Comparison of ENCODE assay signal across 19 mouse cellular contexts in the genomic region with DNA sequence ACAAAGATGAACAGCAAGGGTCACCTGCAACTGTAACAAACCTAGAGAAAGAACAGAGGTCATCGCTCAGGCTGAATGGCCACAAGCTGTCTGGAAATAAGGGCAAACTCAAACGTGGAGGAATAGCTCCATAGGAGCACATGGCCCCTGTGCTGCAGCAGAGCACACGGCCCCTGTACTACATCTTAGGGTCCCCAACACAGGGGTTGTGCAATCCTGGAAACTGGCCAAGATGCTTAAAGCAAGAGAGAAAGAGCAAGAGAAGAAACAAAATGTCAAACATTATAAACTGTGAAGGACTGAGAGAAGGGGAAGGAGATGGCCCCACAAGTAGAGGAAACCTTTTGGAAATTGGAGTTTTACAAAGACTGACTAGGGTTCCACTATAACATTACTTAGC. TPM values are rescaled to one million over a fixed set of nuclear protein-coding genes. Genes with fewer than 3 reads are reported as not detected.
DNase-seq lines count a peak whose midpoint lies in the region; ATAC-seq lines count a peak whose summit lies in the region.
"Had no signal": no experiment of that assay in that cellular context is flagged by ENCODE, and none has a peak within 500 bp of the region (broad histone marks: within the 10 kb centered on the region; RNA-seq: fewer than 3 reads in every experiment).

No protein-coding gene starts in this region.

- H3K9me3 ChIP-seq in heart, embryonic 10.5 days: no peaks in the 10 kb centered on the region
- H3K9me3 ChIP-seq in heart, embryonic 15.5 days (replicated peaks): no peaks in the 10 kb centered on the region
- H3K9me3 ChIP-seq in lung, embryonic 15.5 days: no peaks in the 10 kb centered on the region
- H3K9me3 ChIP-seq in midbrain, embryonic 11.5 days (ENCODE audit: control insufficient read depth, low read length): no peaks in the 10 kb centered on the region
- no peaks in the 10 kb centered on the region for H3K9me3 ChIP-seq in midbrain, embryonic 10.5 days (replicated peaks)
- H3K9me3 ChIP-seq: embryonic facial prominence, embryonic 12.5 days; forebrain, embryonic 15.5 days; hindbrain, embryonic 13.5 days; intestine, embryonic 15.5 days had no signal

- no peak overlapping the region for H3K4me3 ChIP-seq in heart, embryonic 10.5 days
- H3K4me3 ChIP-seq in heart, embryonic 15.5 days: no peak overlapping the region
- no peak overlapping the region for H3K4me3 ChIP-seq in lung, embryonic 15.5 days
- no peak overlapping the region for H3K4me3 ChIP-seq in midbrain, embryonic 11.5 days (ENCODE audit: low read depth, low read length)
- H3K4me3 ChIP-seq in midbrain, embryonic 10.5 days: no peak overlapping the region
- H3K4me3 ChIP-seq: embryonic facial prominence, embryonic 12.5 days; forebrain, embryonic 15.5 days; hindbrain, embryonic 13.5 days; intestine, embryonic 15.5 days had no signal

- H3K27me3 ChIP-seq in heart, embryonic 10.5 days (ENCODE audit: insufficient read depth, poor library complexity, severe bottlenecking): no peaks in the 10 kb centered on the region
- no peaks in the 10 kb centered on the region for H3K27me3 ChIP-seq in heart, embryonic 15.5 days
- H3K27me3 ChIP-seq in lung, embryonic 15.5 days: no peaks in the 10 kb centered on the region
- H3K27me3 ChIP-seq in midbrain, embryonic 11.5 days (ENCODE audit: control insufficient read depth, insufficient read depth, low read length): no peaks in the 10 kb centered on the region
- no peaks in the 10 kb centered on the region for H3K27me3 ChIP-seq in midbrain, embryonic 10.5 days (ENCODE audit: low read depth, poor library complexity, severe bottlenecking)
- H3K27me3 ChIP-seq: embryonic facial prominence, embryonic 12.5 days; forebrain, embryonic 15.5 days; hindbrain, embryonic 13.5 days; intestine, embryonic 15.5 days had no signal

- WGBS in heart, embryonic 10.5 days: 75% methylated on average over 3 of the region's 3 CpGs
- WGBS in heart, embryonic 15.5 days: 55% methylated on average over 3 of the region's 3 CpGs
- WGBS in lung, embryonic 15.5 days: 39% methylated on average over 3 of the region's 3 CpGs
- WGBS in midbrain, embryonic 11.5 days: 88% methylated on average over 3 of the region's 3 CpGs
- 82% methylated on average over 3 of the region's 3 CpGs for WGBS in midbrain, embryonic 10.5 days

- no peak overlapping the region for H3K4me2 ChIP-seq in heart, embryonic 15.5 days
- no peak overlapping the region for H3K4me2 ChIP-seq in lung, embryonic 15.5 days
- no peak overlapping the region for H3K4me2 ChIP-seq in midbrain, embryonic 11.5 days
- H3K4me2 ChIP-seq: embryonic facial prominence, embryonic 12.5 days; forebrain, embryonic 15.5 days; hindbrain, embryonic 13.5 days; intestine, embryonic 15.5 days had no signal

- peaks cover 31% of the 10 kb centered on the region for H3K36me3 ChIP-seq in heart, embryonic 10.5 days
- peaks cover 18% of the 10 kb centered on the region; the same call in 1 of the 2 replicates for H3K36me3 ChIP-seq in heart, embryonic 15.5 days
- H3K36me3 ChIP-seq in lung, embryonic 15.5 days: peaks cover 3% of the 10 kb centered on the region; the same call in 1 of the 2 replicates
- no peaks in the 10 kb centered on the region; the same call in 1 of the 2 replicates for H3K36me3 ChIP-seq in midbrain, embryonic 11.5 days (ENCODE audit: control insufficient read depth, insufficient read depth, low read length)
- H3K36me3 ChIP-seq in midbrain, embryonic 10.5 days: peaks cover 56% of the 10 kb centered on the region
- H3K36me3 ChIP-seq: intestine, embryonic 15.5 days had no signal

- ATAC-seq in heart, embryonic 15.5 days (replicated peaks; ENCODE audit: insufficient number of reproducible peaks, insufficient read depth, low FRiP score, low read depth): no peak
- peak; percentile 90 for ATAC-seq in lung, embryonic 15.5 days (ENCODE audit: borderline replicate concordance, extremely low read depth, low FRiP score, low TSS enrichment)
- ATAC-seq in midbrain, embryonic 11.5 days (ENCODE audit: low FRiP score): no peak
- ATAC-seq: forebrain, embryonic 15.5 days; hindbrain, postnatal 0 days had no signal

- H3K9ac ChIP-seq in heart, embryonic 15.5 days: no peak overlapping the region
- H3K9ac ChIP-seq in lung, embryonic 15.5 days: no peak overlapping the region
- H3K9ac ChIP-seq in midbrain, embryonic 11.5 days (ENCODE audit: low read length): no peak overlapping the region
- H3K9ac ChIP-seq: embryonic facial prominence, embryonic 12.5 days; forebrain, embryonic 15.5 days; hindbrain, embryonic 13.5 days; intestine, embryonic 15.5 days had no signal

- peak overlapping the region; percentile 72; the same call in 1 of the 2 replicates for H3K27ac ChIP-seq in heart, embryonic 10.5 days
- H3K27ac ChIP-seq in heart, embryonic 15.5 days: peak overlapping the region; percentile 76
- H3K27ac ChIP-seq in lung, embryonic 15.5 days: peak overlapping the region; percentile 87
- H3K27ac ChIP-seq in midbrain, embryonic 11.5 days (ENCODE audit: low read depth, low read length): no peak overlapping the region
- no peak overlapping the region for H3K27ac ChIP-seq in midbrain, embryonic 10.5 days (replicated peaks)
- H3K27ac ChIP-seq: embryonic facial prominence, embryonic 12.5 days; forebrain, embryonic 15.5 days; hindbrain, embryonic 13.5 days; hindbrain, postnatal 0 days; intestine, embryonic 15.5 days had no signal

- peak; percentile 36 for DNase-seq in heart, embryonic 10.5 days (ENCODE audit: low spot score)
- no peak for DNase-seq in heart, postnatal 10 days
- no peak for DNase-seq in heart, postnatal 4 days
- DNase-seq in lung, postnatal 4 days: no peak
- peak; percentile 37 for DNase-seq in midbrain, embryonic 11.5 days (ENCODE audit: low spot score, missing footprints)
- DNase-seq in midbrain, embryonic 10.5 days (ENCODE audit: low spot score): no peak
- DNase-seq: adrenal gland, postnatal 14 days; cerebellum, adult 11-12 months; cerebellum, adult 9-10 months; cerebellum, postnatal 25 days; gastrocnemius, postnatal 36 days; heart, adult 18-20 months had no signal

- intact Hi-C loops in heart, postnatal 10 days (cut with DNase I): no loop called here

- peaks cover 14% of the 10 kb centered on the region for H3K4me1 ChIP-seq in heart, embryonic 10.5 days
- H3K4me1 ChIP-seq in heart, embryonic 15.5 days (replicated peaks): peaks cover 12% of the 10 kb centered on the region
- H3K4me1 ChIP-seq in lung, embryonic 15.5 days: peaks cover 22% of the 10 kb centered on the region
- H3K4me1 ChIP-seq in midbrain, embryonic 11.5 days (ENCODE audit: control insufficient read depth, insufficient read depth, low read length): no peaks in the 10 kb centered on the region
- H3K4me1 ChIP-seq in midbrain, embryonic 10.5 days: no peaks in the 10 kb centered on the region
- H3K4me1 ChIP-seq: forebrain, embryonic 15.5 days; hindbrain, embryonic 13.5 days had no signal

RNA-seq across cellular contexts. Expression of a gene that starts 28.2 kb away (rescaled TPM):
- polyA plus RNA-seq in heart, embryonic 10.5 days (2016; fragmentation: Nextera tagmentation; extraction: Ambion mirVana): 102 and 155 TPM in 2 replicates
- 100 to 1,000 TPM; 284 to 289 TPM for total RNA-seq in heart, postnatal 10 days (2021)
- 196 and 326 TPM in 2 replicates for polyA plus RNA-seq in heart, embryonic 15.5 days (2015; fragmentation: Nextera tagmentation; extraction: Ambion mirVana)
- total RNA-seq in heart, postnatal 4 days (2021): 100 to 1,000 TPM; 281 to 301 TPM
- 64.4 and 75.1 TPM in 2 replicates for polyA plus RNA-seq in lung, embryonic 15.5 days (2015; fragmentation: Nextera tagmentation; extraction: Ambion mirVana)
- polyA plus RNA-seq in midbrain, embryonic 11.5 days (2014; fragmentation: Nextera tagmentation; extraction: Ambion mirVana): 2.6 and 4.2 TPM in 2 replicates
- polyA plus RNA-seq in midbrain, embryonic 10.5 days (2016; fragmentation: Nextera tagmentation; extraction: Ambion mirVana): 3.0 and 4.5 TPM in 2 replicates

RNA-seq across cellular contexts. Expression of a gene that starts 45.8 kb away (rescaled TPM):
- 14.5 and 18.4 TPM in 2 replicates for polyA plus RNA-seq in heart, embryonic 10.5 days (2016; fragmentation: Nextera tagmentation; extraction: Ambion mirVana)
- total RNA-seq in heart, postnatal 10 days (2021): 10 to 100 TPM; 13.3 to 15.6 TPM
- 12.8 and 13.4 TPM in 2 replicates for polyA plus RNA-seq in heart, embryonic 15.5 days (2015; fragmentation: Nextera tagmentation; extraction: Ambion mirVana)
- total RNA-seq in heart, postnatal 4 days (2021): 10 to 100 TPM; 17.2 to 17.7 TPM
- 15.6 and 16.1 TPM in 2 replicates for polyA plus RNA-seq in lung, embryonic 15.5 days (2015; fragmentation: Nextera tagmentation; extraction: Ambion mirVana)
- polyA plus RNA-seq in midbrain, embryonic 11.5 days (2014; fragmentation: Nextera tagmentation; extraction: Ambion mirVana): 19.3 and 21.8 TPM in 2 replicates
- 17.1 and 18.2 TPM in 2 replicates for polyA plus RNA-seq in midbrain, embryonic 10.5 days (2016; fragmentation: Nextera tagmentation; extraction: Ambion mirVana)

RNA-seq across cellular contexts. Expression of a gene that starts 51.9 kb away (rescaled TPM):
- 36.2 and 37.6 TPM in 2 replicates for polyA plus RNA-seq in heart, embryonic 10.5 days (2016; fragmentation: Nextera tagmentation; extraction: Ambion mirVana)
- 10 to 100 TPM; 30.2 to 30.7 TPM for total RNA-seq in heart, postnatal 10 days (2021)
- polyA plus RNA-seq in heart, embryonic 15.5 days (2015; fragmentation: Nextera tagmentation; extraction: Ambion mirVana): 25.0 and 29.2 TPM in 2 replicates
- total RNA-seq in heart, postnatal 4 days (2021): 10 to 100 TPM; 29.9 to 31.6 TPM
- 49.5 and 50.6 TPM in 2 replicates for polyA plus RNA-seq in lung, embryonic 15.5 days (2015; fragmentation: Nextera tagmentation; extraction: Ambion mirVana)
- 65.6 and 73.2 TPM in 2 replicates for polyA plus RNA-seq in midbrain, embryonic 11.5 days (2014; fragmentation: Nextera tagmentation; extraction: Ambion mirVana)
- 47.2 and 58.8 TPM in 2 replicates for polyA plus RNA-seq in midbrain, embryonic 10.5 days (2016; fragmentation: Nextera tagmentation; extraction: Ambion mirVana)

Comparison
In these comparisons a context has a peak if more than half of its experiments do, and no peak if none do; other contexts are left out.
1. DNase-seq: peak in heart, embryonic 10.5 days (single experiment) and midbrain, embryonic 11.5 days (single experiment); none in heart, postnatal 10 days (0 of 2), heart, postnatal 4 days (single experiment), lung, postnatal 4 days (0 of 2) and midbrain, embryonic 10.5 days (single experiment).
2. H3K27ac ChIP-seq: peak in heart, embryonic 10.5 days (single experiment), heart, embryonic 15.5 days (single experiment) and lung, embryonic 15.5 days (single experiment); none in midbrain, embryonic 11.5 days (single experiment) and midbrain, embryonic 10.5 days (single experiment).
3. RNA of a gene that starts 28.2 kb away (polyA plus RNA-seq): 196 to 326 TPM in heart, embryonic 15.5 days, 102 to 155 TPM in heart, embryonic 10.5 days and 64.4 to 75.1 TPM in lung, embryonic 15.5 days; 3.0 to 4.5 TPM in midbrain, embryonic 10.5 days and 2.6 to 4.2 TPM in midbrain, embryonic 11.5 days; every median in the first group is over 10 times any median in the second.